Mouse (Mus musculus) liver, embryonic 14.5 days (tissue): ENCODE data around the gene Olfr352. TPM values are rescaled to one million over a fixed set of nuclear protein-coding genes. Genes with fewer than 3 reads are reported as not detected.

Experiments used
- ATAC-seq: fragments of 200-750 bp; cut with Nextera tagmentation; 2 replicates; pipeline ENCODE4 v1.8.0; 2017; ENCODE audit warnings: moderate number of reproducible peaks, mild to moderate bottlenecking, moderate library complexity; ENCODE audit not compliant: insufficient read depth
- DNase-seq, 3 experiments: peaks; one replicate each; pipeline ENCODE4 v3.0.0-alpha.2; 2012 to 2013; ENCODE audit warnings: low read depth in 3 of 3, low spot score in 3 of 3
- H3K27ac ChIP-seq: fragments of 300-500 bp; sonication (generic); 2 replicates; pipeline ENCODE4 v1.5.1; 2014; ENCODE audit warnings: moderate library complexity, mild to moderate bottlenecking, control low read depth, inconsistent platforms
- H3K27me3 ChIP-seq: fragments of 300-500 bp; sonication (generic); 2 replicates; pipeline ENCODE4 v1.6.1; 2014; ENCODE audit warnings: mild to moderate bottlenecking, low read length, moderate library complexity; ENCODE audit not compliant: control insufficient read depth, insufficient read depth
- H3K36me3 ChIP-seq: fragments of 300-500 bp; sonication (generic); replicated peaks from 2 replicates; pipeline ENCODE4 v1.6.1; 2014; ENCODE audit warnings: low read depth; ENCODE audit not compliant: control insufficient read depth, insufficient read depth
- H3K4me1 ChIP-seq, 2 experiments: fragments of 200-500 bp in 1 of 2; fragments of 300-500 bp in 1 of 2; sonication (generic) in 1 of 2; replicated peaks; 2 replicates each; pipeline ENCODE4 v1.6.1; 2012 to 2014; ENCODE audit warnings: antibody characterized with exemption in 1 of 2, inconsistent platforms in 1 of 2, low read length in 1 of 2; ENCODE audit not compliant: control insufficient read depth in 2 of 2, insufficient read depth in 2 of 2
- H3K4me2 ChIP-seq: fragments of 300-500 bp; sonication (generic); 2 replicates; pipeline ENCODE4 v1.6.1; 2014; ENCODE audit warnings: low read depth, mild to moderate bottlenecking, control low read depth, moderate library complexity
- H3K4me3 ChIP-seq, 2 experiments: fragments of 200-500 bp in 1 of 2; fragments of 300-500 bp in 1 of 2; sonication (generic) in 1 of 2; 2 replicates each; pipeline ENCODE4 v1.5.1; 2012 to 2014; ENCODE audit warnings: low read depth in 2 of 2, low read length in 2 of 2, mild to moderate bottlenecking in 2 of 2, control low read depth in 1 of 2, inconsistent platforms in 1 of 2, moderate library complexity in 1 of 2; ENCODE audit not compliant: insufficient read depth in 1 of 2
- H3K9ac ChIP-seq: fragments of 300-500 bp; sonication (generic); replicated peaks from 2 replicates; pipeline ENCODE4 v1.6.1; 2014; ENCODE audit warnings: mild to moderate bottlenecking, control low read depth, moderate library complexity
- H3K9me3 ChIP-seq: fragments of 300-500 bp; sonication (generic); 2 replicates; pipeline ENCODE4 v1.6.1; 2016; ENCODE audit warnings: low read length, mixed read lengths; ENCODE audit not compliant: control insufficient read depth
- CTCF ChIP-seq: IDR thresholded peaks from 2 replicates; pipeline ENCODE4 v1.5.1; 2016; ENCODE audit warnings: antibody characterized with exemption, low read depth, control low read depth
- EP300 ChIP-seq: IDR thresholded peaks from 2 replicates; pipeline ENCODE4 v1.6.1; 2016; ENCODE audit warnings: antibody characterized with exemption, low read depth
- polyA plus RNA-seq, 2 experiments: library from polyadenylated mRNA; depleted of rRNA in 1 of 2; stranded (reverse) in 1 of 2; unstranded in 1 of 2; fragments of >200 nt; fragmentation: Nextera tagmentation in 1 of 2; extraction: Ambion mirVana in 1 of 2; gene quantifications; 2 replicates each; pipeline versions ENCODE4 v1.2.1 to v1.2.3; 2012 to 2014

Olfr352 gene
- polyA plus RNA-seq, 2 experiments, result not detected

- no peaks in the 10 kb centered on the region for H3K9me3 ChIP-seq
- no peak within 1 kb of the TSS for H3K4me3 ChIP-seq
- H3K27me3 ChIP-seq, result no peaks in the 10 kb centered on the region
- no peak for DNase-seq
- no peak within 1 kb of the TSS for H3K4me2 ChIP-seq
- TF ChIP-seq EP300 (no peak), CTCF (no peak)
- no peaks in the 10 kb centered on the region for H3K36me3 ChIP-seq
- no peak within 1 kb of the TSS for H3K27ac ChIP-seq
- H3K4me1 ChIP-seq, result no peaks in the 10 kb centered on the region
- no peak for ATAC-seq
- no peak within 1 kb of the TSS for H3K9ac ChIP-seq
Measured at GRCm38 (mm10) chr2:36905380-36905779, 37.1 kb downstream of the Olfr352 start, which contains the start of gene Olfr354. TSS of gene Olfr354 (plus strand) at chr2:36905680.

Other genes with a start within 250 kb of the Olfr352 start
- not detected in 2 replicates for gene Olfr345, start 228.4 kb upstream of the Olfr352 start, polyA plus RNA-seq (2012; rRNA removed)
- gene Olfr345, start 228.4 kb upstream of the Olfr352 start, polyA plus RNA-seq (2014; fragmentation: Nextera tagmentation; extraction: Ambion mirVana), result not detected in 2 replicates
- gene Olfr346, start 182.7 kb upstream of the Olfr352 start, polyA plus RNA-seq (2012; rRNA removed), result not detected in 2 replicates
- not detected in 2 replicates for gene Olfr346, start 182.7 kb upstream of the Olfr352 start, polyA plus RNA-seq (2014; fragmentation: Nextera tagmentation; extraction: Ambion mirVana)
- not detected in 2 replicates for gene Olfr347, start 136.6 kb upstream of the Olfr352 start, polyA plus RNA-seq (2012; rRNA removed)
- gene Olfr347, start 136.6 kb upstream of the Olfr352 start, polyA plus RNA-seq (2014; fragmentation: Nextera tagmentation; extraction: Ambion mirVana), result not detected in 2 replicates
- not detected in 2 replicates for gene Olfr348, start 84.2 kb upstream of the Olfr352 start, polyA plus RNA-seq (2012; rRNA removed)
- gene Olfr348, start 84.2 kb upstream of the Olfr352 start, polyA plus RNA-seq (2014; fragmentation: Nextera tagmentation; extraction: Ambion mirVana), result not detected in 2 replicates
- gene Olfr50, start 77.9 kb upstream of the Olfr352 start, polyA plus RNA-seq (2012; rRNA removed), result not detected in 2 replicates
- not detected in 2 replicates for gene Olfr50, start 77.9 kb upstream of the Olfr352 start, polyA plus RNA-seq (2014; fragmentation: Nextera tagmentation; extraction: Ambion mirVana)
- gene Olfr3, start 51.4 kb upstream of the Olfr352 start, polyA plus RNA-seq (2012; rRNA removed), result not detected in 2 replicates
- gene Olfr3, start 51.4 kb upstream of the Olfr352 start, polyA plus RNA-seq (2014; fragmentation: Nextera tagmentation; extraction: Ambion mirVana), result not detected in 2 replicates
- gene Olfr350, start 22.1 kb upstream of the Olfr352 start, polyA plus RNA-seq (2012; rRNA removed), result not detected in 2 replicates
- gene Olfr350, start 22.1 kb upstream of the Olfr352 start, polyA plus RNA-seq (2014; fragmentation: Nextera tagmentation; extraction: Ambion mirVana), result not detected in 2 replicates
- gene Olfr351, start 5.8 kb upstream of the Olfr352 start, polyA plus RNA-seq (2012; rRNA removed), result not detected in 2 replicates
- not detected in 2 replicates for gene Olfr351, start 5.8 kb upstream of the Olfr352 start, polyA plus RNA-seq (2014; fragmentation: Nextera tagmentation; extraction: Ambion mirVana)
- not detected in 2 replicates for gene Olfr353, start 24.5 kb downstream of the Olfr352 start, polyA plus RNA-seq (2012; rRNA removed)
- gene Olfr353, start 24.5 kb downstream of the Olfr352 start, polyA plus RNA-seq (2014; fragmentation: Nextera tagmentation; extraction: Ambion mirVana), result not detected in 2 replicates
- gene Olfr354, start 37.2 kb downstream of the Olfr352 start, polyA plus RNA-seq (2012; rRNA removed), result not detected in 2 replicates
- not detected in 2 replicates for gene Olfr354, start 37.2 kb downstream of the Olfr352 start, polyA plus RNA-seq (2014; fragmentation: Nextera tagmentation; extraction: Ambion mirVana)
- gene Olfr355, start 60.4 kb downstream of the Olfr352 start, polyA plus RNA-seq (2012; rRNA removed), result not detected in 2 replicates
- not detected in 2 replicates for gene Olfr355, start 60.4 kb downstream of the Olfr352 start, polyA plus RNA-seq (2014; fragmentation: Nextera tagmentation; extraction: Ambion mirVana)
- not detected in 2 replicates for gene Olfr356, start 68.7 kb downstream of the Olfr352 start, polyA plus RNA-seq (2012; rRNA removed)
- not detected in 2 replicates for gene Olfr356, start 68.7 kb downstream of the Olfr352 start, polyA plus RNA-seq (2014; fragmentation: Nextera tagmentation; extraction: Ambion mirVana)
- not detected in 2 replicates for gene Olfr357, start 125.4 kb downstream of the Olfr352 start, polyA plus RNA-seq (2012; rRNA removed)
- not detected in 2 replicates for gene Olfr357, start 125.4 kb downstream of the Olfr352 start, polyA plus RNA-seq (2014; fragmentation: Nextera tagmentation; extraction: Ambion mirVana)
- gene Olfr358, start 140.9 kb downstream of the Olfr352 start, polyA plus RNA-seq (2012; rRNA removed), result not detected in 2 replicates
- not detected in 2 replicates for gene Olfr358, start 140.9 kb downstream of the Olfr352 start, polyA plus RNA-seq (2014; fragmentation: Nextera tagmentation; extraction: Ambion mirVana)
- gene Olfr360, start 197.3 kb downstream of the Olfr352 start, polyA plus RNA-seq (2012; rRNA removed), result not detected in 2 replicates
- gene Olfr360, start 197.3 kb downstream of the Olfr352 start, polyA plus RNA-seq (2014; fragmentation: Nextera tagmentation; extraction: Ambion mirVana), result not detected in 2 replicates
- gene Olfr361, start 220.8 kb downstream of the Olfr352 start, polyA plus RNA-seq (2012; rRNA removed), result not detected in 2 replicates
- gene Olfr361, start 220.8 kb downstream of the Olfr352 start, polyA plus RNA-seq (2014; fragmentation: Nextera tagmentation; extraction: Ambion mirVana), result not detected in 2 replicates
- gene Olfr362, start 249.4 kb downstream of the Olfr352 start, polyA plus RNA-seq (2012; rRNA removed), result not detected in 2 replicates
- not detected in 2 replicates for gene Olfr362, start 249.4 kb downstream of the Olfr352 start, polyA plus RNA-seq (2014; fragmentation: Nextera tagmentation; extraction: Ambion mirVana)